Mouse (Mus musculus): Measurements from ENCODE around the gene Lax1. TPM values are rescaled to one million over a fixed set of nuclear protein-coding genes. Genes with fewer than 3 reads are reported as not detected.

Gene Lax1
- polyA plus RNA-seq, 1 experiment from 2014 or later = 1.1 TPM

DNA sequence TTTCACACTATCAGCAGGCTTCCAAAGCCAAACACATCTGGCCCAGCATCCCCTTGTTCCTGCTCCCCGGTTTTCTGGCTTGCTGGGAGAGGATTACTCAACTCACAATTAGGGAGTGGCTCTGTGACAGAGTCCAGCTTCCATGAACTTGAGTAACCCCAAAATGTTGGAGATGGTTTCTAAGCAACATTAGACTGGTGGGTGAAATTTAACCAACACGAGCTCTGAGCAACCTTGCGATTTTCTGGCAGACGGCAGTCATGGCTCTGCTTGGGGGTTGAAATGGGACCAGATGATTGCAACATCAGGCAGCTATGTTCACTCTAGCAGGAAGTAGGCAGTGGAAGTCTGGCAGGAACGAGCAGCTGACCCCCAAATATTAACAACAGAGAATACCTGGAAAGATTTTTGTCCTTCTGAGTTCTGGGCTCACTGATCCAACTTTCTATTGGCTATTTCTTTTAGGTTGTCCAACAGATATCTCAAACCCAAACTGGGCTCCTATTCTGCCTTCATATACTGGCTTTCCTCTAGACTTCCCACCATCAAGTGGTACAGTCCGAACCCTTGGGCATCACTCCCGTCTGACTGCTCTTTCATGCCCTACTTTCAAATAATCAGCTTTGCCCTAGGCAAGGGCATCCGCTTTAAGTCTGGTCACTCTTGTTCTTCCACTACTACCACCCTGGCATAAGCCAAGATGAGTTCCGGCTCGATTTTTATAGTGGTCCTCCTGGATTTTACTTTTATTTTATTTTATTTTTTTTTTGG, 4.0 kb downstream of the Lax1 start:
- no peak overlapping the region for H3K4me3 ChIP-seq (ENCODE audit: low read depth, low read length)
- H3K27me3 ChIP-seq (ENCODE audit: insufficient read depth, low read length) = no peaks in the 10 kb centered on the region
- no peaks in the 10 kb centered on the region for H3K9me3 ChIP-seq (ENCODE audit: low read length)
- ATAC-seq (peak; percentile 95), DNase-seq (peak; percentile 61)
- TF ChIP-seq CTCF (IDR thresholded peaks at IDR 0.05; ENCODE audit: low read depth) = no peak
- peak; percentile 68; the same call in 1 of the 2 replicates for TF ChIP-seq EP300 (IDR thresholded peaks at IDR 0.05; ENCODE audit: low read depth)
- H3K4me1 ChIP-seq (ENCODE audit: insufficient read depth) = peaks cover 17% of the 10 kb centered on the region
- WGBS (ENCODE audit: insufficient replicate concordance) = 57% methylated on average over 10 of the region's 10 CpGs
- H3K27ac ChIP-seq (ENCODE audit: low read depth) = peak overlapping the region; percentile 88
- H3K36me3 ChIP-seq (replicated peaks; ENCODE audit: insufficient read depth, low read length) = no peaks in the 10 kb centered on the region
- no peak overlapping the region for H3K9ac ChIP-seq (replicated peaks)
- peak overlapping the region; percentile 42 for H3K4me2 ChIP-seq (ENCODE audit: low read depth, low read length)

DNA sequence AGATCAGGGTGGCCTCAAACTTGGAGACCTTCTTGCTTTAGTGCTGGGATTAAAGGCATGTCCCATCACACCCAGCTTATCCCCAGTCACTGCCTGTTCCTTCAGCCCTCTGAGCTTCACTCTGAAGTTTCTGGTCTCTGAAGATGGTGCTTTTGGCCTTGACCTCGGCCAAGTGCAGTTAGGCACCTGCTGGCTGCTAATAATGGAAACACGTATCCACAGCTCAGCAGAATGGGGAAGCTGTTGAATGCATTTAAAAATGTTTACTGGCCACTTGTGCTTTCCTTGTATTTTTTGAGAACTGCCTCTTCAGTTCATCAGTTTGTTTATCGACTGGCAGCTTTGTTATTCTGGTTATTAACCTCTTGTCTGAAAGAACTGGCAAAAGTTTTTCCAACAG, 18.1 kb downstream of the Lax1 start:
- H3K4me1 ChIP-seq (ENCODE audit: insufficient read depth) = no peaks in the 10 kb centered on the region
- no peak overlapping the region for H3K27ac ChIP-seq (ENCODE audit: low read depth)
- H3K36me3 ChIP-seq (replicated peaks; ENCODE audit: insufficient read depth, low read length) = no peaks in the 10 kb centered on the region
- WGBS (ENCODE audit: insufficient replicate concordance) = 47% methylated on average over 3 of the region's 3 CpGs
- no peak overlapping the region for H3K9ac ChIP-seq (replicated peaks)
- ATAC-seq (no peak), DNase-seq (no peak)
- H3K4me3 ChIP-seq (ENCODE audit: low read depth, low read length) = no peak overlapping the region
- no peaks in the 10 kb centered on the region for H3K27me3 ChIP-seq (ENCODE audit: insufficient read depth, low read length)
- H3K9me3 ChIP-seq (ENCODE audit: low read length) = no peaks in the 10 kb centered on the region
- no peak overlapping the region for H3K4me2 ChIP-seq (ENCODE audit: low read depth, low read length)
- TF ChIP-seq CTCF (IDR thresholded peaks at IDR 0.05; ENCODE audit: low read depth) (no peak), EP300 (IDR thresholded peaks at IDR 0.05; ENCODE audit: low read depth) (no peak)

GRCm38 (mm10) chr1:133671266-133671665, 18.6 kb downstream of the Lax1 start:
- no peak overlapping the region for H3K27ac ChIP-seq (ENCODE audit: low read depth)
- H3K9me3 ChIP-seq (ENCODE audit: low read length) = no peaks in the 10 kb centered on the region
- ATAC-seq (no peak), DNase-seq (no peak)
- no peaks in the 10 kb centered on the region for H3K27me3 ChIP-seq (ENCODE audit: insufficient read depth, low read length)
- H3K4me3 ChIP-seq (ENCODE audit: low read depth, low read length) = no peak overlapping the region
- TF ChIP-seq CTCF (IDR thresholded peaks at IDR 0.05; ENCODE audit: low read depth) = no peak
- no peak for TF ChIP-seq EP300 (IDR thresholded peaks at IDR 0.05; ENCODE audit: low read depth)
- H3K4me2 ChIP-seq (ENCODE audit: low read depth, low read length) = no peak overlapping the region
- no peaks in the 10 kb centered on the region for H3K36me3 ChIP-seq (replicated peaks; ENCODE audit: insufficient read depth, low read length)
- no peak overlapping the region for H3K9ac ChIP-seq (replicated peaks)
- H3K4me1 ChIP-seq (ENCODE audit: insufficient read depth) = no peaks in the 10 kb centered on the region
- WGBS (ENCODE audit: insufficient replicate concordance) = 61% methylated on average over 3 of the region's 3 CpGs

DNA sequence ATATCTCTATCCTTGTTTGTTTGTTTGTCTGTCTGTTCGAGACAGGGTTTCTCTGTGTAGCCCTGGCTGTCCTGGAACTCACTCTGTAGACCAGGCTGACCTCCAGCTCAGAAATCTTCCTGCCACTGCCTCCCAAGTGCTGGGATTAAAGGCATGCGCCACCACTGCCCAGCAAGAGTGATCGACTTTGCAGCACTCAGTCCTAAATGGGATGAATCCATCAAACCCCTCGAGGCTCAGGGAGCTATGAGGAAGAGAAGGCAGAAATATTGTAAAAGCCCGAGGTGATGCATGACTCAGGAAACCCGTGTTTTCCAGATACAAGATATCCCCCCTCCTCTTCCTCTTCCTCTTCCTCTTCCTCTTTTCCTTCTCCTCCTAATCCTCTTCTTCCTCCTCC, 19.1 kb downstream of the Lax1 start:
- H3K27ac ChIP-seq (ENCODE audit: low read depth) = no peak overlapping the region
- no peak overlapping the region for H3K4me2 ChIP-seq (ENCODE audit: low read depth, low read length)
- DNase-seq = no peak
- H3K27me3 ChIP-seq (ENCODE audit: insufficient read depth, low read length) = no peaks in the 10 kb centered on the region
- TF ChIP-seq CTCF (IDR thresholded peaks at IDR 0.05; ENCODE audit: low read depth) (no peak), EP300 (IDR thresholded peaks at IDR 0.05; ENCODE audit: low read depth) (no peak)
- no peaks in the 10 kb centered on the region for H3K4me1 ChIP-seq (ENCODE audit: insufficient read depth)
- ATAC-seq = no peak
- H3K36me3 ChIP-seq (replicated peaks; ENCODE audit: insufficient read depth, low read length) = no peaks in the 10 kb centered on the region
- no peaks in the 10 kb centered on the region for H3K9me3 ChIP-seq (ENCODE audit: low read length)
- 42% methylated on average over 6 of the region's 6 CpGs for WGBS (ENCODE audit: insufficient replicate concordance)
- H3K9ac ChIP-seq (replicated peaks) = no peak overlapping the region
- H3K4me3 ChIP-seq (ENCODE audit: low read depth, low read length) = no peak overlapping the region

DNA sequence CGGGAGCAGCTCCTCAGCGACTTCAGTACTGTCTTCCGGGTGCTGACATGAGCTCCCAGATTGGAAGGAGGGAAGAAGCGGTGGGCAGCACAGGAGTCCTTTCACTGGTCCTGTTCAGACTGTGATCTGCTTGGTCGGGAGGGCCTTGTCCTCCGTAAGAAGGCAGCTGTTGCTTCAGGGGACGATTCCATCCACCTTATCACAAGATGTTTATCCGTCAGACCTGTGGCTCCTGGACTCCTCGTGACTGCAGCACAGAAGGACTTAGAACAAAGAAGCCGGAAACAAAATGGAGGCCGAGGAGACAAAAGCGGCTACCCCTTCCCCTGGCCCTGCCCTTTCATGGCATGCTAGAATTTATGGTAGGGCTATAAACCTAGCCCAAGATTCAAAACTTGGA, 19.7 kb downstream of the Lax1 start:
- ATAC-seq = no peak
- H3K4me3 ChIP-seq (ENCODE audit: low read depth, low read length) = no peak overlapping the region

GRCm38 (mm10) chr1:133668618-133669017, 21.3 kb downstream of the Lax1 start:
- DNase-seq (no peak), ATAC-seq (no peak)
- 91% methylated on average over 3 of the region's 3 CpGs for WGBS (ENCODE audit: insufficient replicate concordance)
- H3K9me3 ChIP-seq (ENCODE audit: low read length) = no peaks in the 10 kb centered on the region
- H3K36me3 ChIP-seq (replicated peaks; ENCODE audit: insufficient read depth, low read length) = no peaks in the 10 kb centered on the region
- peaks cover 5% of the 10 kb centered on the region for H3K4me1 ChIP-seq (ENCODE audit: insufficient read depth)
- H3K27ac ChIP-seq (ENCODE audit: low read depth) = no peak overlapping the region
- H3K9ac ChIP-seq (replicated peaks) = no peak overlapping the region
- TF ChIP-seq CTCF (IDR thresholded peaks at IDR 0.05; ENCODE audit: low read depth) = no peak
- TF ChIP-seq EP300 (IDR thresholded peaks at IDR 0.05; ENCODE audit: low read depth) = no peak
- H3K4me3 ChIP-seq (ENCODE audit: low read depth, low read length) = no peak overlapping the region
- no peak overlapping the region for H3K4me2 ChIP-seq (ENCODE audit: low read depth, low read length)
- H3K27me3 ChIP-seq (ENCODE audit: insufficient read depth, low read length) = no peaks in the 10 kb centered on the region

More for the DNA sequence above, 19.7 kb downstream of the Lax1 start:
- H3K9me3 ChIP-seq (ENCODE audit: low read length) = no peaks in the 10 kb centered on the region
- H3K36me3 ChIP-seq (replicated peaks; ENCODE audit: insufficient read depth, low read length) = no peaks in the 10 kb centered on the region
- H3K4me1 ChIP-seq (ENCODE audit: insufficient read depth) = no peaks in the 10 kb centered on the region
- no peak overlapping the region for H3K4me2 ChIP-seq (ENCODE audit: low read depth, low read length)
- TF ChIP-seq EP300 (IDR thresholded peaks at IDR 0.05; ENCODE audit: low read depth) (no peak), CTCF (IDR thresholded peaks at IDR 0.05; ENCODE audit: low read depth) (no peak)
- 81% methylated on average over 12 of the region's 12 CpGs for WGBS (ENCODE audit: insufficient replicate concordance)
- no peak overlapping the region for H3K9ac ChIP-seq (replicated peaks)
- DNase-seq = no peak
- H3K27me3 ChIP-seq (ENCODE audit: insufficient read depth, low read length) = no peaks in the 10 kb centered on the region
- H3K27ac ChIP-seq (ENCODE audit: low read depth) = no peak overlapping the region

All from liver, postnatal 0 days (tissue).